Mouse (Mus musculus) bone marrow, adult 2 months (tissue): ENCODE data around the gene Carmil2.

ENCODE experiments used
- CTCF ChIP-seq: fragments of 200-500 bp; IDR thresholded peaks from 2 replicates; pipeline ENCODE4 v1.5.1; 2011; ENCODE audit warnings: low read length, control low read depth; ENCODE audit not compliant: control insufficient read depth, insufficient read depth
- POLR2A ChIP-seq: fragments of 200-500 bp; IDR thresholded peaks from 2 replicates; pipeline ENCODE4 v1.6.1; 2011; ENCODE audit warnings: low read depth, mild to moderate bottlenecking, control low read depth, low read length, borderline replicate concordance; ENCODE audit not compliant: control insufficient read depth

DNA sequence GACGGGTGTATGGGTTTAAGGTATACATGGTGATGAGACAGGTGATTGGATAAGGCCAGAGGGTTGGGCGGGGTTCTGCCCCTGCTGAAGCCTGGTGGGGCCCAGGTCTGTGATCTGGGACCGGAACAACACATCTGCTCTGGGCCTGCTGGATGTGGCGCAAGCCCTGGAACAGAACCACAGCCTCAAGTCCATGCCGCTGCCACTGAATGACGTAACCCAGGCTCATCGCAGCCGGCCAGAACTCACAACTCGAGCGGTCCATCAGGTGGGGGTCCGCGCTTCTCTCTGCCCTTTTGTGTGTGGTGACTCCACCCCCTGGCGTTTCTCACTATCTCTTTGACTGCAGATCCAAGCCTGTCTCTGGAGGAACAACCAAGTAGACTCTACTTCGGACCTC, 4.9 kb downstream of the Carmil2 start:
- TF ChIP-seq POLR2A, result no peak
- TF ChIP-seq CTCF, result no peak
